Mouse (Mus musculus): ENCODE results near the gene Fndc3a. TPM values are rescaled to one million over a fixed set of nuclear protein-coding genes. Genes with fewer than 3 reads are reported as not detected.

Fndc3a gene
- 43.8 and 48.5 TPM in 2 replicates for polyA plus RNA-seq (2012; rRNA removed)

DNA sequence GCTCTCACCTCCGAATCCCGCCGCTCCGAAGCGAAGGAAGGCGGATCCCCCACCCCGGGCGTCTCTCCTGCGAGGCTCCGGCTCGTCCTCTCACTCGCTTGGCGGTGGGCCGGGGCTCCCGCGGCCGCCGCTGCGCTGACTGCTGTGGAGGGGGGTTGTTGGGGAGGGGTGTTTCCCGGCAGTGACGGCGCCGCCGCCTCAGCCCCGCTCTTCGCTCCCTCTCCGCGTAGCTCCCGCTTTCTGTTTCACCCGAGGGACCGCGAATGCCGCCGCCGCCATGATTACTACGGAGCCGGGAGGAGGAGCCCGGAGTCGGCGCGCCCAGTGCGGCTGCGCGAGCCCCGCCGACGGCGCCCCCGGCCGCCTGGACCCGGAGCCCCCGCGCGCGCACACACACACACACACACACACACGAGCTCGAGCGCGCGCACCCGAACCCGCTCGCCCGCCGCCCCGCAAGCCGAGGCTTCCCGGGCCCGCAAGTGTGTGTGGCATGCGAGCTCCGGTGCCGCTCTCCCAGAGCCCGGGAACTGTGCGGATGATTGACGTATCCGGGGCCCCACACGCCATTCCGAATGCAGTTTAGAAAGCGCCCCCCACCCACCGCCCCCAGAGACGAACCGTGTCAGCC is at the start of gene Fndc3a:
Fndc3a (minus strand) TSS at position 294 of the 631 bp plus-strand sequence.
- no peaks in the 10 kb centered on the region for H3K36me3 ChIP-seq (ENCODE audit: control insufficient read depth, insufficient read depth, low read length)
- peak within 1 kb of the TSS; percentile 89 for H3K27ac ChIP-seq (ENCODE audit: insufficient read depth, low read depth, low read length)
- peak; percentile 89 for DNase-seq
- H3K27me3 ChIP-seq (replicated peaks; ENCODE audit: control insufficient read depth, insufficient read depth, low read length) = no peaks in the 10 kb centered on the region
- no peak for TF ChIP-seq CTCF (conservative IDR thresholded peaks at IDR 0.05; ENCODE audit: insufficient read depth, insufficient read length, low read depth, low read length)
- peak; percentile 29 for TF ChIP-seq POLR2A (IDR thresholded peaks at IDR 0.05; ENCODE audit: low read depth, low read length)
- WGBS = 1% methylated on average over 80 of the region's 82 CpGs
- peak within 1 kb of the TSS; percentile 99 for H3K4me3 ChIP-seq (ENCODE audit: insufficient read depth, low read depth, low read length)
- peaks cover 7% of the 10 kb centered on the region for H3K4me1 ChIP-seq (ENCODE audit: control insufficient read depth, insufficient read depth, low read length)

DNA sequence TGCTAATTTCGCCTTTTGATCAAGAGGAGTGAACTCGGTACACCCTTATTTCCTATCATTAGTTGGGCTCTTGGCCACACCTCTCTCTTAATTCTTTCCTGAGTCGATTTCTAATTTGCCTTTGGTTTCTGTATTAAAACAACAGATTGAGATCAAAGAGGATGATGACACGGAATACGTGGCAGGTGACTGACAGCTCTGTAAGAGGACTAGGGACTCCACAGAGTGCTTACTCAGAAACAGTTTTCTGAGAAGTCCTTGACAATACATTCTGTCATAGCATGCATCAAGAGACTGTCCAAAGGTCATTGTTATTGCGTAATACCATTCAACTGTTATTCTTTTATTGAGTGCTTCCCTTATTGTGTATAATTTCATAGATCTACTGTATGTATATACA is 43.1 kb upstream of the Fndc3a start:
- 64% methylated on average over 6 of the region's 6 CpGs for WGBS
- TF ChIP-seq POLR2A (IDR thresholded peaks at IDR 0.05; ENCODE audit: low read depth, low read length) = no peak
- no peak for TF ChIP-seq CTCF (conservative IDR thresholded peaks at IDR 0.05; ENCODE audit: insufficient read depth, insufficient read length, low read depth, low read length)
- no peak overlapping the region for H3K27ac ChIP-seq (ENCODE audit: insufficient read depth, low read depth, low read length)

DNA sequence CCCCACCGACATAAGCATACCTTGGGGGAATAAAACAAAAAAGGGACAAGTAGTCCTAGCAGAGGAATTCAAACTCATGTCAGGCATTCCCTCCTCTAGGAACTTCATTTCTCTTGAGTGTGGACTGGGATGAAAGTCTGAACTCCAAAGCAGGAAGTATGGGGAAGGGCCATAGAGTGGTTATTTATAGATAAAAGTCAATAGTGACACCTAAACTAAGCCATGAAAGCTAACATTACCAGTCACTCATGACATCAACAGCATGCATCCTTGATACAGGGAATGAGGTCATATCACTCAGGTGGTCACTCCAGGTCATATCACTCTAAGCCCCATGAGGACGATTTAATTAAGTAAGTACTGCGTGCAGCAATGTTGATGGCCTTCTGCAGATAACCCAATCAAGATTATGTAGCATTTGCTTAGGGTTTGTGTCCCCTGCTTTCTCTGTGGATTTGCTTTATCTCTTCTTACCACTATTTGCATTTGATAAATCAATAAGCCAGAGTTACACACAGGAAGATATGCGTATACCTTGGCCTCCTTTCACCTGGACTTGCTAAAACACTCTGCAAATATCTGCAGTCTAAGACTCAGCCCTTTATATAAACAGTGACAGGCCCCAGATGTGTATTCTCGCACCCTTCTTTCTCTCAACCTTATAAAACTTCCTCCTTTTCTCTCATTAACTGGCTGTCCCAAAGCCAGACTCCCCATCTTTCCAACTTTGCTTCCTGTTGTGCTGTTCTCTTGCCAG is 40.8 kb upstream of the Fndc3a start:
- Histone ChIP-seq H3K27me3 (replicated peaks; ENCODE audit: control insufficient read depth, insufficient read depth, low read length) (no peaks in the 10 kb centered on the region), H3K4me1 (ENCODE audit: control insufficient read depth, insufficient read depth, low read length) (no peaks in the 10 kb centered on the region), H3K27ac (ENCODE audit: insufficient read depth, low read depth, low read length) (no peak overlapping the region), H3K4me3 (ENCODE audit: insufficient read depth, low read depth, low read length) (no peak overlapping the region), H3K36me3 (ENCODE audit: control insufficient read depth, insufficient read depth, low read length) (no peaks in the 10 kb centered on the region)
- 89% methylated on average over 5 of the region's 5 CpGs for WGBS
- no peak for DNase-seq
- TF ChIP-seq POLR2A (IDR thresholded peaks at IDR 0.05; ENCODE audit: low read depth, low read length) = no peak
- TF ChIP-seq CTCF (conservative IDR thresholded peaks at IDR 0.05; ENCODE audit: insufficient read depth, insufficient read length, low read depth, low read length) = no peak

More for the DNA sequence above, 43.1 kb upstream of the Fndc3a start:
- H3K36me3 ChIP-seq (ENCODE audit: control insufficient read depth, insufficient read depth, low read length) = no peaks in the 10 kb centered on the region
- peak; percentile 61 for DNase-seq
- H3K27me3 ChIP-seq (replicated peaks; ENCODE audit: control insufficient read depth, insufficient read depth, low read length) = no peaks in the 10 kb centered on the region
- no peaks in the 10 kb centered on the region for H3K4me1 ChIP-seq (ENCODE audit: control insufficient read depth, insufficient read depth, low read length)
- no peak overlapping the region for H3K4me3 ChIP-seq (ENCODE audit: insufficient read depth, low read depth, low read length)

DNA sequence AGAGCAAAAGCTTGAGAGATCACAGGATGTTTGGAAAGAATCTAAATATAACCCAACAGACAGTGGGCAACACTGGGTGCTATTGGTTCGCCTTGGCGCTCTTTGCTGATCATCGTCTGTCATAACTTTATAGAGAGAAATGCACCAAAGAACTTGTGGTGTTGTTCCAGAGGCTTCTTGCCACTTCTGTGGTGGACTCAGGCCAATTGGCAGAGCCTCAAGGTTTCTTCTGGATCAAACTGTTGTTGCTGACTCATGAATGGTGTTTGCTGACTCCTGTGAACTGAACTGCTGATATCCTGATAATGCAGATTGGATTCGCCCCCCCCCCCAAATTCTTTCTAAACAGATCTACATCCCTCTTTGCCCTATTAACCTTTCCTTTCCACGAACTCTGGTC is 38.5 kb upstream of the Fndc3a start:
- no peak for TF ChIP-seq POLR2A (IDR thresholded peaks at IDR 0.05; ENCODE audit: low read depth, low read length)
- TF ChIP-seq CTCF (conservative IDR thresholded peaks at IDR 0.05; ENCODE audit: insufficient read depth, insufficient read length, low read depth, low read length) = no peak
- Histone ChIP-seq H3K27me3 (replicated peaks; ENCODE audit: control insufficient read depth, insufficient read depth, low read length) (no peaks in the 10 kb centered on the region), H3K4me1 (ENCODE audit: control insufficient read depth, insufficient read depth, low read length) (no peaks in the 10 kb centered on the region), H3K36me3 (ENCODE audit: control insufficient read depth, insufficient read depth, low read length) (no peaks in the 10 kb centered on the region), H3K27ac (ENCODE audit: insufficient read depth, low read depth, low read length) (no peak overlapping the region), H3K4me3 (ENCODE audit: insufficient read depth, low read depth, low read length) (no peak overlapping the region)
- DNase-seq = peak; percentile 61
- WGBS = 91% methylated on average over 5 of the region's 5 CpGs

DNA sequence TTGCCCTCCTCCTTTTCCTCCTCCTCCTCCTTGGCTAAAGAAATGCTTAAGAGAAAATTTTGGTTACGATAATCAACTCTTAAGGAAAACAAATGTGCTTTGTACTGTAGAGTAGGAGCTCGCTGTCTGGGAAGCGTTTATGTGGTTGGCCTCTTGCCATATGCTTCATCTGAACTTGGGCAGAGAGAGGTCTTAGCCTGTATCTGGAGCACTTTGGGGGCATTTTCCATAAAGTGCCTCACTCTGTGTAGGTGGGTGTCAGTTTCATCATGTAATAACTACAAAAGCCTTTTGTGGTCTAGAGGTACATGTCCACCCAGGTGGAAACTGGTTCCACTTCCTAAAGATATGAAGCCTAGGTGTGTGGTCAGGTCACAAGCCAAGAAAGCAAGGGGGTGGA is 31.9 kb upstream of the Fndc3a start:
- TF ChIP-seq POLR2A (IDR thresholded peaks at IDR 0.05; ENCODE audit: low read depth, low read length) (no peak), CTCF (conservative IDR thresholded peaks at IDR 0.05; ENCODE audit: insufficient read depth, insufficient read length, low read depth, low read length) (no peak)
- 72% methylated on average over 3 of the region's 3 CpGs for WGBS

DNA sequence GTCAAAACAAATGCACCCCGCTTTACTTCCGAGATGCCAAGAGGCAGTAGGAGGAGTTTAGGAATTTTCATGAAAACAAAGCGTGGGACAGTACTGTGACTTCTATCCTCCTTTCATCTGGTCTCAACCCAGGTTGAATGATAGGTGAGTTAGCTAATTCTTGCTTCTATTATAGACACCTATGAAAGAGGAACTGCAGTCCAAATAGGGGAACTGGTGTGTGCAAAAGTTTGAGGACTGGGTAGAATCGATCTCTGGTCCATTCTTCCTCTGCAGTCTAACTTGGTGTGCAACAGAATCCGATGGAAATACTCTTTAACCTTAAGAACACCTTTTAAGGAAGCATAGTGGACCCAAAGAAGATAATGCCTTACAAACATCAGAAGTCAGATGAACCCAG is 30.5 kb upstream of the Fndc3a start:
- H3K36me3 ChIP-seq (ENCODE audit: control insufficient read depth, insufficient read depth, low read length) = no peaks in the 10 kb centered on the region
- no peak overlapping the region for H3K27ac ChIP-seq (ENCODE audit: insufficient read depth, low read depth, low read length)
- WGBS = 88% methylated on average over 5 of the region's 5 CpGs
- no peak overlapping the region for H3K4me3 ChIP-seq (ENCODE audit: insufficient read depth, low read depth, low read length)
- TF ChIP-seq CTCF (conservative IDR thresholded peaks at IDR 0.05; ENCODE audit: insufficient read depth, insufficient read length, low read depth, low read length) = no peak
- no peak for TF ChIP-seq POLR2A (IDR thresholded peaks at IDR 0.05; ENCODE audit: low read depth, low read length)
- H3K27me3 ChIP-seq (replicated peaks; ENCODE audit: control insufficient read depth, insufficient read depth, low read length) = no peaks in the 10 kb centered on the region
- H3K4me1 ChIP-seq (ENCODE audit: control insufficient read depth, insufficient read depth, low read length) = no peaks in the 10 kb centered on the region
- no peak for DNase-seq

More for the DNA sequence above, 31.9 kb upstream of the Fndc3a start:
- Histone ChIP-seq H3K27ac (ENCODE audit: insufficient read depth, low read depth, low read length) (no peak overlapping the region), H3K4me3 (ENCODE audit: insufficient read depth, low read depth, low read length) (no peak overlapping the region), H3K4me1 (ENCODE audit: control insufficient read depth, insufficient read depth, low read length) (no peaks in the 10 kb centered on the region), H3K36me3 (ENCODE audit: control insufficient read depth, insufficient read depth, low read length) (no peaks in the 10 kb centered on the region), H3K27me3 (replicated peaks; ENCODE audit: control insufficient read depth, insufficient read depth, low read length) (no peaks in the 10 kb centered on the region)
- no peak for DNase-seq

DNA sequence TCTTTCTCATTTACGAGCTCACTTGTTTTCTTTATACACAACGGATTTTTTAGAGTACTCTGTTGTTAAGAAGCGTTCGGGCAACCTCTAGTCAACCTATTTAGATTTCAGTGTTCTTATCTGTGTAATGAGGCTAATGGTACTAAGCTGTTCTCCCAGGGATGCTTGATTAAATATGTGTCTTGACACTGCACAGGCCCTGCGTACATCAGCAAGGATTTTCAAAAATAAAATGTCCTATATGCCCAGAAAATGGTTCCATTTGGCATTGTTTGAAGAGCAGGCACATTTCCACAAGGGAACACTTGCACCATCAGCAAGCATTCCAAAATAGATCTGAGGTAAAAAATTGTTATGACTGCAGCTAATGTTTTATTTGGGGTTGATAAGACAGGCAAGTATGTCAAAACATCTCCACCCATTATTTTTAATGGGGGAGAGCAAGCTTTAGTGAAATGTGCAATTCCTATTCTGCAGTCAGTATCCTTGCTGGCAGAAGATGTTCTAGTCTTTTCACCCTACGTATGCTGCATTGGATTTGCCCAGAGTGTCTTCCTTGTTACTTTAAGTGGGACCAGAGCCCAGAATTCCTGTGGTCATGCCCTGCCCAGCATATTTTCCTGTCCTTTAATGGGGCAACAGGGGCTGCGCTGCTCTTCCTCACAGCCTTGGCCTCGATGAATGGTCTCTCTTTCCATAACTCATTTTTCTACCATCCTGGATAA is 29.8 kb upstream of the Fndc3a start:
- Histone ChIP-seq H3K36me3 (ENCODE audit: control insufficient read depth, insufficient read depth, low read length) (no peaks in the 10 kb centered on the region), H3K4me1 (ENCODE audit: control insufficient read depth, insufficient read depth, low read length) (no peaks in the 10 kb centered on the region), H3K27ac (ENCODE audit: insufficient read depth, low read depth, low read length) (no peak overlapping the region), H3K27me3 (replicated peaks; ENCODE audit: control insufficient read depth, insufficient read depth, low read length) (no peaks in the 10 kb centered on the region), H3K4me3 (ENCODE audit: insufficient read depth, low read depth, low read length) (no peak overlapping the region)
- 79% methylated on average over 8 of the region's 8 CpGs for WGBS
- DNase-seq = no peak
- no peak for TF ChIP-seq POLR2A (IDR thresholded peaks at IDR 0.05; ENCODE audit: low read depth, low read length)
- no peak for TF ChIP-seq CTCF (conservative IDR thresholded peaks at IDR 0.05; ENCODE audit: insufficient read depth, insufficient read length, low read depth, low read length)
